Mouse (Mus musculus): ENCODE data around the gene Setd7.

DNA sequence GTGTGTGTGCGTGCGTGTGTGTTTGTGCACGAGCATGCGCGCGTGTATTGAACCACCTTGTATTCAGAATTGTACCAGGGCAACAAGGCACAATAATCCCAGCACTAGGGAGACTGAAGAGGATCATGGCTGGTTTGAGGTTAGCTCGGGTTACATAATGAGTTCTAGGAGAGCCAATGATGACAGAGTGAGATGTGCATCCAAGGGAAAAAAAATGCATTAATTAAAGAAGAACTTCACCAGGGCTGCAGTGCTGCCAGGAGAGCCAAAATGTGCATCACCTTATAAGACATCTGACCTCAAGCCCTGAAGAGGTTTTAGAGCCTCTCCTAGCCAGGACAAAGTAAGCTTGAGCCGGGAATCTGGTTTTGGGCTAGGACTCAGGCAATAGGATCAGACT is 5.1 kb downstream of the Setd7 start:
- no peak for TF ChIP-seq USF1 (IDR thresholded peaks at IDR 0.05; ENCODE audit: low read depth, low read length)
- TF ChIP-seq BHLHE40 (IDR thresholded peaks at IDR 0.05; ENCODE audit: low read depth, low read length): no peak
- no peak for TF ChIP-seq E2F4 (IDR thresholded peaks at IDR 0.05; ENCODE audit: insufficient replicate concordance, low read depth, low read length)

All from CH12.LX (cell line).